Mouse (Mus musculus) liver, embryonic 15.5 days (tissue): Measurements from ENCODE around the gene Pramel7. TPM values are rescaled to one million over a fixed set of nuclear protein-coding genes. Genes with fewer than 3 reads are reported as not detected.
"Not testable (repeated sequence)": the region's sequence is repeated elsewhere in the genome, so short reads cannot be mapped to it uniquely, and the experiment has no call there.

Experiments
- ATAC-seq: fragments of 200-750 bp; cut with Nextera tagmentation; 2 replicates; pipeline ENCODE4 v1.8.0; 2017; ENCODE audit warnings: moderate number of reproducible peaks, mild to moderate bottlenecking, moderate library complexity; ENCODE audit not compliant: insufficient read depth
- H3K27ac ChIP-seq: fragments of 300-500 bp; sonication (generic); replicated peaks from 2 replicates; pipeline ENCODE4 v1.5.1; 2015; ENCODE audit warnings: mild to moderate bottlenecking, inconsistent platforms
- H3K27me3 ChIP-seq: fragments of 300-500 bp; sonication (generic); 2 replicates; pipeline ENCODE4 v1.6.1; 2015; ENCODE audit warnings: mild to moderate bottlenecking, inconsistent platforms
- H3K36me3 ChIP-seq: fragments of 300-500 bp; sonication (generic); replicated peaks from 2 replicates; pipeline ENCODE4 v1.6.1; 2015; ENCODE audit warnings: moderate library complexity, mild to moderate bottlenecking, inconsistent platforms
- H3K4me1 ChIP-seq: fragments of 300-500 bp; sonication (generic); replicated peaks from 2 replicates; pipeline ENCODE4 v1.6.1; 2015; ENCODE audit warnings: inconsistent platforms
- H3K4me2 ChIP-seq: fragments of 300-500 bp; sonication (generic); 2 replicates; pipeline ENCODE4 v1.6.1; 2015; ENCODE audit warnings: moderate library complexity, mild to moderate bottlenecking, inconsistent platforms
- H3K4me3 ChIP-seq: fragments of 300-500 bp; sonication (generic); replicated peaks from 2 replicates; pipeline ENCODE4 v1.5.1; 2015; ENCODE audit warnings: mild to moderate bottlenecking, inconsistent platforms
- H3K9ac ChIP-seq: fragments of 300-500 bp; sonication (generic); 2 replicates; pipeline ENCODE4 v1.6.1; 2015; ENCODE audit warnings: moderate library complexity, mild to moderate bottlenecking, inconsistent platforms
- H3K9me3 ChIP-seq: fragments of 300-500 bp; sonication (generic); replicated peaks from 2 replicates; pipeline ENCODE4 v1.6.1; 2016; ENCODE audit warnings: inconsistent platforms
- WGBS: fragments of 180-500 bp; shearing (Covaris S2); methylation state at CpG from one replicate; pipeline ENCODE4 v1.1.7; 2015; ENCODE audit warnings: mixed read lengths; ENCODE audit not compliant: insufficient replicate concordance; 5-methylcytosine and 5-hydroxymethylcytosine counted together
- polyA plus RNA-seq: library from polyadenylated mRNA; unstranded; fragments of >200 nt; fragmentation: Nextera tagmentation; extraction: Ambion mirVana; gene quantifications from 2 replicates; pipeline ENCODE4 v1.2.1, GENCODE M21; 2015

Gene Pramel7
- polyA plus RNA-seq = not detected in 2 replicates

DNA sequence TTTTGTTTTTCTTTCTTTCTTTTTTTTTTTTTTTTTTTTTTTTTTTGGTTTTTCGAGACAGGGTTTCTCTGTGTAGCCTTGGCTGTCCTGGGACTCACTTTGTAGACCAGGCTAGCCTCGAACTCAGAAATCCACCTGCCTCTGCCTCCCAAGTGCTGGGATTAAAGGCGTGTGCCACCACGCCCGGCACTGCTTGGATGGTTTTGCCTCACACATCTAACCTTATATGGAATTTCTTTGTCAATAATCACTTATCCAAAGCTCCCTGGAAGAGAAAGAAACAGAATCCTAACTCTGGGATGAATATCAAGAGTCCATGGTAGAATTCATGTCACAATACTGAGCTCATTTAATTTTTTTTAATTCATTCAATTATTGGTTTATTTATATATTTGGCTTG lies at the start of gene Pramel7:
Gene Pramel7 (minus strand): TSS at position 101 of the 400 bp plus-strand sequence.
- not testable (repeated sequence) for H3K27me3 ChIP-seq, H3K9ac ChIP-seq, H3K4me2 ChIP-seq, H3K9me3 ChIP-seq, H3K27ac ChIP-seq, H3K4me1 ChIP-seq, ATAC-seq, H3K36me3 ChIP-seq, H3K4me3 ChIP-seq
- WGBS = 74% methylated on average over 4 of the region's 5 CpGs

DNA sequence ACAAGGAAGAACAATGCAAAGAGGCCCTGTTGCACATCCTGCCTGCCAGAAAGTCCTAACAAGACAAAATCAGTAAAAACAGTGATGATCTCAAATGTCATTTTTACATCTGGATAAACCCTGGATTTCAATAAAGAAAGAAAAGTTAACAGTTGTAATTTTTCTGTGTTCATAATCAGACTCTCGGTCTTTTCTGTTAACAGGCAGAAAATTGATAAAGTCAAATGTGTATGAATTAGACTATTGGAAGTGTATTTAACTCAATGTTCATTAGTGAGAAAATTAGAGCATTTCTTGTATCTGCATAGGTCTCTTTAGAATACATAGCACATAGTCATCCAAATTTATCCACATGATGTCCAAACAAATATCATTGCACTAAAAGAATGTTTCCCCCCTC lies 48.5 kb upstream of the Pramel7 start, which contains the start of gene Olfr1128:
Gene Olfr1128 (minus strand): TSS at position 101 of the 400 bp plus-strand sequence.
- H3K36me3 ChIP-seq = no peaks in the 10 kb centered on the region
- no peaks in the 10 kb centered on the region for H3K27me3 ChIP-seq
- no peak within 1 kb of the TSS for H3K4me2 ChIP-seq
- H3K9me3 ChIP-seq = no peaks in the 10 kb centered on the region
- H3K9ac ChIP-seq = no peak within 1 kb of the TSS
- no peaks in the 10 kb centered on the region for H3K4me1 ChIP-seq
- WGBS = 56% methylated on average over 1 of the region's 1 CpGs
- no peak within 1 kb of the TSS for H3K4me3 ChIP-seq
- no peak within 1 kb of the TSS for H3K27ac ChIP-seq
- ATAC-seq = no peak

DNA sequence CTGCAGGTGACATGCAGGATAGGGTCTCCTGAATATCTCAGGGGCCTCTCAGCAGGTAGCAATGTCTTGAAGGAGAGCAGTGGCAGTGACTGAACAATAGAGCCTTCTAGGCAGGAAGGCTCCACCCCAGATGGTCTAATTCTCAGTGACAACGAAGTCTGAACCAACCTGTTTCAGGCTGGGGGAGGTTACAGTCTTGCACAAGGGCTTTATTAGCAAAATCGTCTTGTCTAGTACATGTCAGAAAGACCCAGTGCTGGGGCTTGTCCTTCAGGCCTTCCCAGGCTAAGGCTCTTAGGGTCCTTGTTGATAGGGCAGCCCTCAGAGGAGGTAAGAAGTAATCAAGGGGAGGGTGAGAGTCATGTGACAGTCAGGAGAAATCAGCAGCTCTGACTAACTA lies 37.9 kb upstream of the Pramel7 start:
- H3K9me3 ChIP-seq = no peaks in the 10 kb centered on the region
- H3K36me3 ChIP-seq = no peaks in the 10 kb centered on the region
- no peak overlapping the region for H3K4me2 ChIP-seq
- no peak overlapping the region for H3K27ac ChIP-seq
- no peak for ATAC-seq
- 51% methylated on average over 2 of the region's 2 CpGs for WGBS
- no peak overlapping the region for H3K9ac ChIP-seq
- no peak overlapping the region for H3K4me3 ChIP-seq
- H3K27me3 ChIP-seq = no peaks in the 10 kb centered on the region
- no peaks in the 10 kb centered on the region for H3K4me1 ChIP-seq

DNA sequence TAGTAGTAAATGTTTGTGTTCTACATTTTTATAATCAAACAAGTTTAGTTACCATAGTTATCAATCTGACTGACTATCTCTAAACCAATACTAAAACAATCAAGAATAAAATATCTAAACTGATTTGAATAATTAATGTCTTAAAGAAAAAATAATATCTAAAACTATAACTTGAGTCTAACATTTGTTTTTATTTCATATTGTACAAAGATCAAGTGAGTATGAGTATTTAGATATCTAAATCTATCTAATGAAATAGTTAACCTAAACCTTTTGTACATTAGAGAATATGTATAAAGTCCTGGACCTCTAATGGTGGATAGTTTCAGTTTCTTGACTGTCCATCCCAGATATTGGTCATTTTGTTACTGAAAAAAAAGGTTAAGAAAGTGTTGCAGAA lies 34.6 kb upstream of the Pramel7 start, which contains the start of gene Olfr153:
Gene Olfr153 (plus strand): TSS at position 301 of the 400 bp plus-strand sequence.
- ATAC-seq = no peak
- Histone ChIP-seq H3K4me1 (no peaks in the 10 kb centered on the region), H3K4me2 (no peak within 1 kb of the TSS), H3K36me3 (no peaks in the 10 kb centered on the region), H3K4me3 (no peak within 1 kb of the TSS), H3K9me3 (no peaks in the 10 kb centered on the region), H3K27me3 (no peaks in the 10 kb centered on the region), H3K9ac (no peak within 1 kb of the TSS), H3K27ac (no peak within 1 kb of the TSS)

DNA sequence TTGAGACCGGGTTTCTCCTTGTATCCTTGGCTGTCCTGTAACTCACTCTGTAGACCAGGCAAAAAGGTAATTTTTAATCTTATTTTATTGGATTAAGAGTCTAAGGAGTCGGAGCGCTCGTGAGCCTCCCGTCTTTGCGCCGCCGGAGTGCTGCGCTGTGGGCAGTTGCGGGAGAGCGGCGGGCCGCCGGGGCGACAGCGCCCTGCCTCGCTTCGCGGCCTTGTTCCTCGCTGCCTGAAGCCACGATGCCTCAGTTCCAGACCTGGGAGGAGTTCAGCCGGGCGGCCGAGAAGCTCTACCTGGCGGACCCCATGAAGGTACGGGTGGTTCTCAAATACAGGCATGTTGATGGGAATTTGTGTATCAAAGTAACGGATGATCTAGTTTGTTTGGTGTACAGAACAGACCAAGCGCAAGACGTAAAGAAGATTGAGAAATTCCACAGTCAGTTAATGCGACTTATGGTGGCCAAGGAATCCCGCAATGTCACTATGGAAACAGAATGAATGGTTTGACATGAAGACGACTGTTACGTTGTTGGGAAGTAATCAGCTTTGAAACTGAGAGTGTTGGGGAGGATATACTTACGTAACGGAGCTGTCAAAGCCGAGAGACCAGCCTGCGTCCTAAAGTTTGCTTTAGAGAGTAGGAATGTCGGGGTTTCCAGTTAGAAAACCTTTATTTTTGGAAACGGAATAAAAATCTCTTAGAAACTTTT lies 29.2 kb upstream of the Pramel7 start:
- H3K4me2 ChIP-seq, ATAC-seq, H3K27ac ChIP-seq, H3K4me3 ChIP-seq, H3K9ac ChIP-seq, H3K36me3 ChIP-seq, H3K27me3 ChIP-seq, H3K4me1 ChIP-seq, H3K9me3 ChIP-seq: not testable (repeated sequence)
- 33% methylated on average over 39 of the region's 39 CpGs for WGBS

DNA sequence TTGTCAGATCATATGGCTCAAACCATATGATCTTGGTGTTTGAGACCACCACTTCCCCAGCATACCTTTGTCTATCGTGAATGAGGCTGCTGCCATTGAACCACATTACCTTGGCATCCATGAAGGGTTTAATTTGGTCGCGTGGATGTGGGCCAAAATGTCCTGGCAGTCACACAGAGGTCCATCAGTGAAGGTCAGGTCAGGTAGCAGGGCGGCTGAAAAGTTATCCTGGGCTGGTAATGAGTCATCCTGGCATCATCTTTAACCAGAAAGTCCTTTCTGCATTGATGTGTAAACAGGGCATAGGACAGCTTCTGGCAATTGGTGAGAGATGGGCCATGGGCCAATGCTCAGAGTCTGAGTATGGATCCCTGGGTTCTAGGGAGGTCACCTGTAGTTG lies 23.8 kb upstream of the Pramel7 start:
- Histone ChIP-seq H3K9ac (no peak overlapping the region), H3K36me3 (no peaks in the 10 kb centered on the region), H3K9me3 (no peaks in the 10 kb centered on the region; the same call in 1 of the 2 replicates), H3K4me1 (no peaks in the 10 kb centered on the region), H3K4me3 (no peak overlapping the region), H3K4me2 (no peak overlapping the region), H3K27me3 (no peaks in the 10 kb centered on the region), H3K27ac (no peak overlapping the region)
- 57% methylated on average over 4 of the region's 4 CpGs for WGBS
- ATAC-seq = no peak

DNA sequence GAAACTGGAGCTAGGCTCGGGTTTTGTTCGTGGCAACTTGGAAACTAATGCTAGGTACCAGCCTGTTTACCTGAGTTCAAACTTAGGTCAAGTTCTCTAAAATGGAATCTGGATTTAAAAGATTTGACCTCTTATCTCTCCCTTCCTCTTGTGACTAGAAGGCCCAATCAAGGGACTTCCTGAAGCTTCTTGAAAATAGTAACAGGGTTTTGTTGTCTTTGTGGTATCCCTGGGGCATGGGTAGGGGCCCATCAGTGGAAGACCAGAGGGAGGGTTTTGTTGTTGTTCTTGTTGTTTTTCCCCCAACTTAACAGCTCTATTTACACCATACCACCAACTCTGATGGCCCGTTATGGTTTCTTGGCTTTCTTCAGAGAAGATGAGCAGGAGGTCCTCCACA lies 19.7 kb upstream of the Pramel7 start:
- 52% methylated on average over 3 of the region's 3 CpGs for WGBS
- H3K9me3 ChIP-seq = no peaks in the 10 kb centered on the region; the same call in 1 of the 2 replicates
- no peak overlapping the region for H3K4me3 ChIP-seq
- no peaks in the 10 kb centered on the region for H3K36me3 ChIP-seq
- no peak overlapping the region for H3K4me2 ChIP-seq
- H3K9ac ChIP-seq = no peak overlapping the region
- ATAC-seq = no peak
- H3K27ac ChIP-seq = no peak overlapping the region
- no peaks in the 10 kb centered on the region for H3K4me1 ChIP-seq
- H3K27me3 ChIP-seq = no peaks in the 10 kb centered on the region

DNA sequence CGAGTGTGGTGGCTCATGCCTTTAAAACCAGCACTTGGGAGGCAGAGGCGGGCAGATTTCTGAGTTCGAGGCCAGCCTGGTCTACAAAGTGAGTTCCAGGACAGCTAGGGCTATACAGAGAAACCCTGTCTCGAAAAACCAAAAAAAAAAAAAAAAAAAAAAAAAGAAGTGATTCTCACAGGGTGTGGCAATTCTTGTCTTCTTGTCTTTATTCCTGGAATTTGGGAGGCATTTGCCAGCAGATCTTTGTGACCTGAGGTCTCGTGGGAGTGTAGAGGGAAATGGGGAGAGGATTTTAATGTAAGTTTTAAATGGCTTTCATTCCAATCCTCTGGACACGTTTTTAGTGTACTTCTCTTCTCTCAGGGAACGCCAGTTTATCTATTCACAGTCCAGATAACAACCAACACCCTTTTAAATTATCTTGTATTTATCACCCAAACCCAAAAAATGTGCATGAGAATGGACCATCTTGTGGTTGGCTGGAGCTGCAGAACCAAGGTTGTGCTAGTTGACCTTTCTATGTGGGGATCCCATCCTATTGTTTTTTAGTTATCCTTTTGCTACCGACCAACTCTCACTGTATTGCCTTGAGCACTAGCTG lies 18.7 kb upstream of the Pramel7 start:
- no peaks in the 10 kb centered on the region; the same call in 1 of the 2 replicates for H3K9me3 ChIP-seq
- no peak overlapping the region for H3K4me2 ChIP-seq
- no peak overlapping the region for H3K9ac ChIP-seq
- H3K4me1 ChIP-seq = no peaks in the 10 kb centered on the region
- no peak for ATAC-seq
- no peaks in the 10 kb centered on the region for H3K36me3 ChIP-seq
- H3K27me3 ChIP-seq = no peaks in the 10 kb centered on the region
- no peak overlapping the region for H3K4me3 ChIP-seq
- H3K27ac ChIP-seq = no peak overlapping the region
- 53% methylated on average over 8 of the region's 8 CpGs for WGBS

DNA sequence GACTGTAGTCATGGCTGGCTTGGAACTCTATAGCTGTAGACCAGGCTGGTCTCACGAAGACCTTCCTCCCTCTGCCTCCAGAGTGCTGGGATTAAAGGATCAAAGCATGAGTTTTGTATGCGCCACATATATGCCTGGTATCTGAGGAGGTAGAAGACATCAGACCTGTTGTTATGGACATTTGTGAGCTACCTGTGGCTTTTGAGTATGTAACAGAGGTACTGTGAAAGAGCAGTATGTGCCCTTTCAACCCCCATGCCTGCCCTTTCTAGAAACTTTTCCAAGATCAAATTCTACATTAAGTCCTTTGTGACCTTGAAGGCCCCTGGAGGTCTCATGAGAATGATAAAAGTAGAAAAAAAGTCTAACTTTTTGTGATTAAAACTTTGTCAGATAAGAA lies 18.2 kb upstream of the Pramel7 start:
- no peaks in the 10 kb centered on the region for H3K4me1 ChIP-seq
- no peaks in the 10 kb centered on the region for H3K36me3 ChIP-seq
- H3K9me3 ChIP-seq = no peaks in the 10 kb centered on the region; the same call in 1 of the 2 replicates
- no peak overlapping the region for H3K4me3 ChIP-seq
- H3K27ac ChIP-seq = no peak overlapping the region
- no peak overlapping the region for H3K9ac ChIP-seq
- WGBS = 62% methylated on average over 2 of the region's 2 CpGs
- no peak overlapping the region for H3K4me2 ChIP-seq
- H3K27me3 ChIP-seq = no peaks in the 10 kb centered on the region
- ATAC-seq = no peak

DNA sequence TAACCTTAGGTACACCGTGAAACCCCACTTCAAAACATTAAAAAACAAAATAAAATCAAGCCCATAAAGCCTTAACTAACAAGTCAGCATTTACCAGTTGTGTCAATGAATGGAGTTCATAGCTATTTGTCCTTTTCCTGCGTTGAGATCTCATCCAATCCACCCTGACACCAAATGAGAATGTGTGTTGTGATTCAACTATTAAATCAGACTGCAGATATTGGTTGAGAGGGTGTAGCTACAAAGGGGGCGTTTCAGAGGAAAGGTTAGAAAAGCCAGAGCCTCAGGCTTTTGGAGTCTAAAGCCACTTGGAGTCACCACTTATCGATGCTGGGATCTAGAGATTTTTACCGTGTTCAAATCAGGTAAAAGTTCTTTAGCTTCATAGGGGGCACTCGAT lies 9.4 kb upstream of the Pramel7 start, which contains the start of gene Pramel6:
Gene Pramel6 (plus strand): TSS at position 301 of the 400 bp plus-strand sequence.
- Histone ChIP-seq H3K36me3 (no peaks in the 10 kb centered on the region), H3K9me3 (no peaks in the 10 kb centered on the region), H3K27me3 (no peaks in the 10 kb centered on the region), H3K4me2 (no peak within 1 kb of the TSS), H3K4me3 (no peak within 1 kb of the TSS), H3K27ac (no peak within 1 kb of the TSS), H3K9ac (no peak within 1 kb of the TSS), H3K4me1 (no peaks in the 10 kb centered on the region)
- no peak for ATAC-seq
- 69% methylated on average over 6 of the region's 6 CpGs for WGBS

DNA sequence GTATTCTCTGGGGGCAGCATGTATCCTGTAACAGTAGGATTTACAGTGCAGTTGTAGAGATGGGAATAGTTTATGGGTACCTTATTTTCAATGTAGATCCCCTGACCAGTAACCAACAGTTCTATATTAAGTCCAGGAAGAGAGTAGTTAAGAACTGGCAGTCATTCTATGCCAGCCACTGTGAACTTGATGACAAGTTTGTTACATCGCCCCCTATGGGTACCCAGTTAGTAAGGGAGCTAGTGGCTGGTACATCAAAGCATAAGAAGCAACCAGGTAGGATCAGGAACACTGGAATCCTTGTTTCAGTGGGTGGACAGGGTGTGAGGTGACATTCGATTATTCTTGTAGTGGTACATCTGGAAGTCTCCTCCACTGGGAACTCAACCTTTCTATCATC lies 14.6 kb downstream of the Pramel7 start:
- Histone ChIP-seq H3K36me3 (no peaks in the 10 kb centered on the region), H3K4me2 (no peak overlapping the region), H3K4me3 (no peak overlapping the region), H3K27me3 (no peaks in the 10 kb centered on the region), H3K4me1 (no peaks in the 10 kb centered on the region), H3K27ac (no peak overlapping the region), H3K9ac (no peak overlapping the region), H3K9me3 (no peaks in the 10 kb centered on the region)
- WGBS = 60% methylated on average over 2 of the region's 2 CpGs
- ATAC-seq = no peak
